26 mouse cellular contexts compared by ENCODE assay signal in the genomic region with DNA sequence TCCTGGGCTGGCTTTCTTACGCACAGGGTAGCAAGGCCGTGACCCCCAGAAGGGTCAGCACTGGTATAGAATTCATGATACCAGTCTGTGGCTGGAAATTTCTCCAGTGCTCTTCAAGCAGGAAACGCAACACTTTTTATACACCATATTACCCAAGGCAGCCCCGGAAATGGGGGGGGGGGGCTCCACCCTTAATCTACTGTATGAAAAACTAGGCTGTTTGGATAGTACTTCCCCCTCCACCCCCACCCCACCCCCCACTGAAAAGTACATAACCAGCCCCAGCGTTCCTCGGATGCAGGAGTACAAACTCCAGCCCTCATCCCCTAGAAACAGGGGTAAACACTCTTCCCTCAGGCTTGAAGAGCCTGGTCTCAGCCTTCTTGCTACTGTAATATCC. TPM values are rescaled to one million over a fixed set of nuclear protein-coding genes. Genes with fewer than 3 reads are reported as not detected.
DNase-seq lines count a peak whose midpoint lies in the region; ATAC-seq lines count a peak whose summit lies in the region.
"Had no signal": no experiment of that assay in that cellular context is flagged by ENCODE, and none has a peak within 500 bp of the region (broad histone marks: within the 10 kb centered on the region; RNA-seq: fewer than 3 reads in every experiment).

Gene Cd177, minus strand, starts transcription at position 101 of the 400 bp plus-strand sequence.

- no peaks in the 10 kb centered on the region for H3K36me3 ChIP-seq in liver, embryonic 15.5 days (replicated peaks)
- H3K36me3 ChIP-seq: embryonic facial prominence, embryonic 13.5 days; forebrain, embryonic 10.5 days; heart, embryonic 10.5 days; hindbrain, embryonic 13.5 days had no signal

- ATAC-seq in liver, embryonic 15.5 days (ENCODE audit: insufficient read depth) = no peak
- no peak for ATAC-seq in erythroblast, adult 5-6 weeks (replicated peaks; ENCODE audit: low FRiP score, poor library complexity, severe bottlenecking)
- no peak for ATAC-seq in neutrophil, adult 5-6 weeks (ENCODE audit: extremely low read depth, insufficient number of reproducible peaks, low FRiP score, poor library complexity, severe bottlenecking)
- ATAC-seq: forebrain, embryonic 14.5 days; hindbrain, postnatal 0 days had no signal

- H3K4me3 ChIP-seq in liver, embryonic 15.5 days (replicated peaks) = no peak within 1 kb of the TSS
- H3K4me3 ChIP-seq: embryonic facial prominence, embryonic 13.5 days; forebrain, embryonic 10.5 days; heart, embryonic 10.5 days; hindbrain, embryonic 13.5 days had no signal

- DNase-seq in liver = no peak
- DNase-seq in large intestine, adult 2 months (ENCODE audit: low read depth, low spot score) = no peak
- no peak for DNase-seq in cerebellum, adult 18-20 months
- DNase-seq in lung, postnatal 10 days = no peak
- DNase-seq in adrenal gland, adult (ENCODE audit: inconsistent age in 2 of 2, low spot score in 1 of 2) = no peak
- DNase-seq: adrenal gland, postnatal 25 days; cerebellum, adult 8-10 months; cerebellum, postnatal 14 days; embryo, embryonic 11 days; gastrocnemius, postnatal 36 days; heart, adult 18-20 months; heart, postnatal 10 days; heart, postnatal 4 days had no signal

- no peaks in the 10 kb centered on the region for H3K27me3 ChIP-seq in liver, embryonic 15.5 days
- H3K27me3 ChIP-seq: embryonic facial prominence, embryonic 13.5 days; hindbrain, embryonic 13.5 days had no signal

- no peaks in the 10 kb centered on the region for H3K9me3 ChIP-seq in liver, embryonic 15.5 days (replicated peaks)
- H3K9me3 ChIP-seq: embryonic facial prominence, embryonic 13.5 days; forebrain, embryonic 10.5 days; heart, embryonic 10.5 days; hindbrain, embryonic 13.5 days had no signal

- WGBS in liver, embryonic 15.5 days (ENCODE audit: insufficient replicate concordance) = 59% methylated on average over 6 of the region's 6 CpGs
- 35% methylated on average over 6 of the region's 6 CpGs for WGBS in large intestine, adult 2 months

- H3K9ac ChIP-seq in liver, embryonic 15.5 days = no peak within 1 kb of the TSS
- H3K9ac ChIP-seq: embryonic facial prominence, embryonic 13.5 days; hindbrain, embryonic 13.5 days had no signal

- no peaks in the 10 kb centered on the region for H3K4me1 ChIP-seq in liver, embryonic 15.5 days (replicated peaks)
- H3K4me1 ChIP-seq: embryonic facial prominence, embryonic 13.5 days; forebrain, embryonic 10.5 days; heart, embryonic 10.5 days; hindbrain, embryonic 13.5 days had no signal

- H3K4me2 ChIP-seq in liver, embryonic 15.5 days = no peak within 1 kb of the TSS
- H3K4me2 ChIP-seq: embryonic facial prominence, embryonic 13.5 days; hindbrain, embryonic 13.5 days had no signal

- no peak within 1 kb of the TSS for H3K27ac ChIP-seq in liver, embryonic 15.5 days (replicated peaks)
- H3K27ac ChIP-seq: embryonic facial prominence, embryonic 13.5 days; forebrain, embryonic 10.5 days; heart, embryonic 10.5 days; hindbrain, embryonic 13.5 days; hindbrain, postnatal 0 days had no signal

RNA-seq across cellular contexts. Expression of gene Cd177, which starts in this region (rescaled TPM):
- polyA plus RNA-seq in liver, embryonic 15.5 days (2015; fragmentation: Nextera tagmentation; extraction: Ambion mirVana) = 10.1 and 13.5 TPM in 2 replicates
- 66.3 and 90.3 TPM in 2 replicates for total RNA-seq in erythroblast, adult 5-6 weeks (2015; ENCODE audit: low replicate concordance)
- 93.1 and 113 TPM in 2 replicates for total RNA-seq in erythroblast, adult 5-6 weeks (2017; ENCODE audit: low replicate concordance)
- polyA plus RNA-seq in large intestine, adult 2 months (2012; rRNA removed) = 20.1 and 21.8 TPM in 2 replicates
- 40.7 and 50.3 TPM in 2 replicates for total RNA-seq in neutrophil, adult 5-6 weeks (2017)
- total RNA-seq: adrenal gland, postnatal 25 days; gastrocnemius, adult 8-10 months; gastrocnemius, postnatal 36 days; MEL had no signal
- polyA plus RNA-seq: C2C12; forebrain, embryonic 10.5 days; heart, embryonic 10.5 days; heart, embryonic 14.5 days had no signal
